Mouse (Mus musculus): ENCODE data around the gene 1700007K13Rik. TPM values are rescaled to one million over a fixed set of nuclear protein-coding genes. Genes with fewer than 3 reads are reported as not detected.

1700007K13Rik gene
- polyA plus RNA-seq, 1 experiment: 4.0 TPM

GRCm38 (mm10) chr2:28504676-28505075 lies 38.5 kb upstream of the 1700007K13Rik start:
- Histone ChIP-seq H3K4me1 (ENCODE audit: control insufficient read depth, insufficient read depth, low read length) (no peaks in the 10 kb centered on the region), H3K27me3 (ENCODE audit: control insufficient read depth, insufficient read depth, low read length) (no peaks in the 10 kb centered on the region), H3K27ac (ENCODE audit: insufficient read depth, low read length) (no peak overlapping the region), H3K4me3 (replicated peaks; ENCODE audit: insufficient read depth, low read depth, low read length) (no peak overlapping the region)
- DNase-seq: no peak
- TF ChIP-seq POLR2A (IDR thresholded peaks at IDR 0.05; ENCODE audit: borderline replicate concordance, insufficient read depth, low read length) (no peak), CTCF (IDR thresholded peaks at IDR 0.05; ENCODE audit: borderline replicate concordance, insufficient read depth, low read depth, low read length) (no peak)
- WGBS: 90% methylated on average over 13 of the region's 13 CpGs

GRCm38 (mm10) chr2:28502987-28503386 lies 36.9 kb upstream of the 1700007K13Rik start:
- TF ChIP-seq CTCF (IDR thresholded peaks at IDR 0.05; ENCODE audit: borderline replicate concordance, insufficient read depth, low read depth, low read length) (no peak), POLR2A (IDR thresholded peaks at IDR 0.05; ENCODE audit: borderline replicate concordance, insufficient read depth, low read length) (no peak)
- H3K4me1 ChIP-seq (ENCODE audit: control insufficient read depth, insufficient read depth, low read length): no peaks in the 10 kb centered on the region
- WGBS: 80% methylated on average over 10 of the region's 10 CpGs
- no peaks in the 10 kb centered on the region for H3K27me3 ChIP-seq (ENCODE audit: control insufficient read depth, insufficient read depth, low read length)
- no peak for DNase-seq
- no peak overlapping the region for H3K27ac ChIP-seq (ENCODE audit: insufficient read depth, low read length)
- H3K4me3 ChIP-seq (replicated peaks; ENCODE audit: insufficient read depth, low read depth, low read length): no peak overlapping the region

GRCm38 (mm10) chr2:28498431-28498830 lies 32.3 kb upstream of the 1700007K13Rik start:
- no peaks in the 10 kb centered on the region for H3K27me3 ChIP-seq (ENCODE audit: control insufficient read depth, insufficient read depth, low read length)
- H3K4me3 ChIP-seq (replicated peaks; ENCODE audit: insufficient read depth, low read depth, low read length): no peak overlapping the region
- no peak overlapping the region for H3K27ac ChIP-seq (ENCODE audit: insufficient read depth, low read length)
- H3K4me1 ChIP-seq (ENCODE audit: control insufficient read depth, insufficient read depth, low read length): no peaks in the 10 kb centered on the region
- no peak for DNase-seq
- 89% methylated on average over 4 of the region's 4 CpGs for WGBS
- no peak for TF ChIP-seq CTCF (IDR thresholded peaks at IDR 0.05; ENCODE audit: borderline replicate concordance, insufficient read depth, low read depth, low read length)
- TF ChIP-seq POLR2A (IDR thresholded peaks at IDR 0.05; ENCODE audit: borderline replicate concordance, insufficient read depth, low read length): no peak

GRCm38 (mm10) chr2:28497561-28497960 lies 31.4 kb upstream of the 1700007K13Rik start:
- H3K4me1 ChIP-seq (ENCODE audit: control insufficient read depth, insufficient read depth, low read length): no peaks in the 10 kb centered on the region
- no peak for TF ChIP-seq CTCF (IDR thresholded peaks at IDR 0.05; ENCODE audit: borderline replicate concordance, insufficient read depth, low read depth, low read length)
- TF ChIP-seq POLR2A (IDR thresholded peaks at IDR 0.05; ENCODE audit: borderline replicate concordance, insufficient read depth, low read length): no peak
- H3K4me3 ChIP-seq (replicated peaks; ENCODE audit: insufficient read depth, low read depth, low read length): no peak overlapping the region
- DNase-seq: no peak
- H3K27me3 ChIP-seq (ENCODE audit: control insufficient read depth, insufficient read depth, low read length): no peaks in the 10 kb centered on the region
- 81% methylated on average over 5 of the region's 5 CpGs for WGBS
- H3K27ac ChIP-seq (ENCODE audit: insufficient read depth, low read length): no peak overlapping the region

GRCm38 (mm10) chr2:28496671-28497070 lies 30.5 kb upstream of the 1700007K13Rik start, which contains the start of gene Gbgt1:
TSS of gene Gbgt1 (plus strand) at chr2:28496891.
- Histone ChIP-seq H3K27ac (ENCODE audit: insufficient read depth, low read length) (no peak within 1 kb of the TSS), H3K27me3 (ENCODE audit: control insufficient read depth, insufficient read depth, low read length) (no peaks in the 10 kb centered on the region), H3K4me3 (replicated peaks; ENCODE audit: insufficient read depth, low read depth, low read length) (no peak within 1 kb of the TSS), H3K4me1 (ENCODE audit: control insufficient read depth, insufficient read depth, low read length) (no peaks in the 10 kb centered on the region)
- DNase-seq: no peak
- 61% methylated on average over 5 of the region's 5 CpGs for WGBS
- TF ChIP-seq CTCF (IDR thresholded peaks at IDR 0.05; ENCODE audit: borderline replicate concordance, insufficient read depth, low read depth, low read length): no peak
- no peak for TF ChIP-seq POLR2A (IDR thresholded peaks at IDR 0.05; ENCODE audit: borderline replicate concordance, insufficient read depth, low read length)

GRCm38 (mm10) chr2:28495801-28496595 lies 29.9 kb upstream of the 1700007K13Rik start:
- H3K27ac ChIP-seq (ENCODE audit: insufficient read depth, low read length): no peak overlapping the region
- TF ChIP-seq POLR2A (IDR thresholded peaks at IDR 0.05; ENCODE audit: borderline replicate concordance, insufficient read depth, low read length): no peak
- TF ChIP-seq CTCF (IDR thresholded peaks at IDR 0.05; ENCODE audit: borderline replicate concordance, insufficient read depth, low read depth, low read length): no peak
- 80% methylated on average over 16 of the region's 16 CpGs for WGBS
- no peak overlapping the region for H3K4me3 ChIP-seq (replicated peaks; ENCODE audit: insufficient read depth, low read depth, low read length)
- DNase-seq: no peak
- no peaks in the 10 kb centered on the region for H3K4me1 ChIP-seq (ENCODE audit: control insufficient read depth, insufficient read depth, low read length)
- no peaks in the 10 kb centered on the region for H3K27me3 ChIP-seq (ENCODE audit: control insufficient read depth, insufficient read depth, low read length)

- no peak for DNase-seq
- no peak overlapping the region for H3K4me3 ChIP-seq (replicated peaks; ENCODE audit: insufficient read depth, low read depth, low read length)
- H3K4me1 ChIP-seq (ENCODE audit: control insufficient read depth, insufficient read depth, low read length): no peaks in the 10 kb centered on the region
- H3K27ac ChIP-seq (ENCODE audit: insufficient read depth, low read length): no peak overlapping the region
- WGBS: 82% methylated on average over 14 of the region's 14 CpGs
- H3K27me3 ChIP-seq (ENCODE audit: control insufficient read depth, insufficient read depth, low read length): no peaks in the 10 kb centered on the region
- TF ChIP-seq CTCF (IDR thresholded peaks at IDR 0.05; ENCODE audit: borderline replicate concordance, insufficient read depth, low read depth, low read length) (no peak), POLR2A (IDR thresholded peaks at IDR 0.05; ENCODE audit: borderline replicate concordance, insufficient read depth, low read length) (no peak)
These were observed 29.1 kb upstream of the 1700007K13Rik start for GRCm38 (mm10) chr2:28495207-28495756.

GRCm38 (mm10) chr2:28494521-28494920 lies 28.4 kb upstream of the 1700007K13Rik start:
- H3K27me3 ChIP-seq (ENCODE audit: control insufficient read depth, insufficient read depth, low read length): no peaks in the 10 kb centered on the region
- no peak for DNase-seq
- H3K27ac ChIP-seq (ENCODE audit: insufficient read depth, low read length): no peak overlapping the region
- H3K4me1 ChIP-seq (ENCODE audit: control insufficient read depth, insufficient read depth, low read length): no peaks in the 10 kb centered on the region
- 62% methylated on average over 2 of the region's 2 CpGs for WGBS
- no peak for TF ChIP-seq POLR2A (IDR thresholded peaks at IDR 0.05; ENCODE audit: borderline replicate concordance, insufficient read depth, low read length)
- TF ChIP-seq CTCF (IDR thresholded peaks at IDR 0.05; ENCODE audit: borderline replicate concordance, insufficient read depth, low read depth, low read length): no peak
- no peak overlapping the region for H3K4me3 ChIP-seq (replicated peaks; ENCODE audit: insufficient read depth, low read depth, low read length)
